8 mouse cellular contexts compared by ENCODE assay signal in the genomic region with DNA sequence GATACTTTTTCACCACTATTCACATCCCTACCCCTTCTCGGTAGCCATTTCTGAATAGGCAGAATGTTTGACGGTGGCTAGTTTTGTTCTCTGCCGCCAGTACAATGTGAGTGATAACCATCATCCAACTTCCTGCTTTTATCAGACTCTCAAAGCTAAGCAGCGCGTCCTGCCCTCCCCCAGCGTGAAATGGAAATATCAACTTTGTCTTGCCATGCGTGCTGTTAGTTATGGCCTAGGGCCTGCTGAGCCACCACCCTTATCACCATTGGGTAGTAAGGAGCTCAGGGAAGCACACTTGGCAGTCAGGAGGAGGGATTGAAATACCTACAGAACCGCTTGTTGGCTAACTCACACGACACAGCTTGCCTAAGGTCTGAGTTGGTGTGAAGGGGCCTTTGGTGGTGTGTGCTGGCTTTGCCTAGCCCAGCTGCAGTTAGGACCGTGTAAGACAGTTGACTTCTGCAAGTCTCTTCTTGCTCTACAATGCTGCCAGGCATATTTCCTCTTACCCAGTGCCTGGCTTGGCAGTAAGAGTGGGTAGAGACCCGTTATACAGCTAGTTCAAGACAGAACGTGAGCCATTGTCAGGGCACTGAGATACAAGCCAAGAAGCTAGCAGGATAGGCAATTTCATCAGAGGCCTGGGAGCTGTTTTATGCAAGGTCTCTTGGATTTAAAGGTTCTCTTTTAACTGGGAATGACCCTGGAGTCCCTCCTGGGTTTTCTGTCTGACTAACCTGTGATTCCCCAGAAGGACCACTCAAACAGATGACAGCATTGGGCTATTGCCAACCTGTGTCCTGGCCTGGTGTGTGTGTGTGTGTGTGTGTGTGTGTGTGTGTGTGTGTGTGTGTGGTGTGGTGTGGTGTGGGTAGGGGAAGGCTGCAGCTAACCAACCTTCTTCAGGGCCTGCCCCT. TPM values are rescaled to one million over a fixed set of nuclear protein-coding genes. Genes with fewer than 3 reads are reported as not detected.
A peak's percentile ranks its signal among the peaks of the same experiment; 100 is the strongest.
DNase-seq lines count a peak whose midpoint lies in the region; ATAC-seq and TF ChIP-seq lines count a peak whose summit lies in the region.

No protein-coding gene starts in this region.

- H3K9me3 ChIP-seq in hindbrain, postnatal 0 days (ENCODE audit: low read length), result no peaks in the 10 kb centered on the region

- peak overlapping the region; percentile 87 for H3K4me3 ChIP-seq in hindbrain, postnatal 0 days (ENCODE audit: low read length)

- H3K27me3 ChIP-seq in hindbrain, postnatal 0 days (ENCODE audit: insufficient read depth, low read length), result no peaks in the 10 kb centered on the region

- peak overlapping the region; percentile 46 for H3K9ac ChIP-seq in hindbrain, postnatal 0 days (replicated peaks; ENCODE audit: low read length)

- peak; percentile 60 for DNase-seq in adrenal gland, adult 2 months
- no peak for DNase-seq in adrenal gland, postnatal 36 days
- peak; percentile 49 for DNase-seq in urinary bladder, postnatal 14 days (ENCODE audit: low spot score)
- no peak for DNase-seq in urinary bladder, postnatal 10 days (ENCODE audit: low spot score)
- DNase-seq in hindbrain, postnatal 0 days (ENCODE audit: low spot score), result peak; percentile 42
- DNase-seq in frontal cortex, postnatal 36 days (ENCODE audit: low spot score in 2 of 2), result no peak
- no peak for DNase-seq in kidney, postnatal 25 days

- peak overlapping the region; percentile 86 for H3K27ac ChIP-seq in hindbrain, postnatal 0 days

- WGBS in hindbrain, postnatal 0 days, result 39% methylated on average over 12 of the region's 12 CpGs

- H3K4me1 ChIP-seq in hindbrain, postnatal 0 days (ENCODE audit: insufficient read depth, low read length), result peaks cover 60% of the 10 kb centered on the region

- H3K36me3 ChIP-seq in hindbrain, postnatal 0 days (ENCODE audit: insufficient read depth, low read length), result no peaks in the 10 kb centered on the region

- TF ChIP-seq CTCF in hindbrain, postnatal 0 days (IDR thresholded peaks at IDR 0.05; ENCODE audit: low read depth), result no peak

- ATAC-seq in hindbrain, postnatal 0 days, result no peak
- peak; percentile 53 for ATAC-seq in megakaryocyte-erythroid progenitor cell, adult 5-6 weeks (replicated peaks; ENCODE audit: low FRiP score, low TSS enrichment, poor library complexity, severe bottlenecking)

- peak overlapping the region; percentile 91 for H3K4me2 ChIP-seq in hindbrain, postnatal 0 days (ENCODE audit: low read depth, low read length)

RNA-seq across cellular contexts. Expression of a gene that starts 3.0 kb away (rescaled TPM):
- 100 to 1,000 TPM; 549 to 588 TPM for total RNA-seq in adrenal gland, adult 2 months (2021)
- polyA plus RNA-seq in adrenal gland, adult 2 months (2012; rRNA removed), result 777 and 999 TPM in 2 replicates
- total RNA-seq in adrenal gland, postnatal 36 days (2021), result 100 to 1,000 TPM; 508 to 581 TPM
- total RNA-seq in hindbrain, postnatal 0 days (2014; rRNA removed), result 329 and 336 TPM in 2 replicates
- 244 and 253 TPM in 2 replicates for polyA plus RNA-seq in hindbrain, postnatal 0 days (2015; fragmentation: Nextera tagmentation; extraction: Ambion mirVana)
- total RNA-seq in megakaryocyte-erythroid progenitor cell, adult 5-6 weeks (2014; fragmentation: Nextera tagmentation), result 10.8 and 12.3 TPM in 2 replicates
- 17.6 and 23.6 TPM in 2 replicates for total RNA-seq in megakaryocyte-erythroid progenitor cell, adult 5-6 weeks (2017)

RNA-seq across cellular contexts. Expression of a gene that starts 31.2 kb away (rescaled TPM):
- under 1 TPM in 1 of 2 experiments, not detected in 1; 0.24 TPM for total RNA-seq in adrenal gland, adult 2 months (2021)
- 0.10 TPM in 1 of 2 replicates, not detected in the other for polyA plus RNA-seq in adrenal gland, adult 2 months (2012; rRNA removed)
- not detected for total RNA-seq in adrenal gland, postnatal 36 days (2021)
- total RNA-seq in hindbrain, postnatal 0 days (2014; rRNA removed), result 11.8 and 18.8 TPM in 2 replicates
- polyA plus RNA-seq in hindbrain, postnatal 0 days (2015; fragmentation: Nextera tagmentation; extraction: Ambion mirVana), result 12.3 and 13.9 TPM in 2 replicates
- not detected in 2 replicates for total RNA-seq in megakaryocyte-erythroid progenitor cell, adult 5-6 weeks (2014; fragmentation: Nextera tagmentation)
- total RNA-seq in megakaryocyte-erythroid progenitor cell, adult 5-6 weeks (2017), result not detected in 2 replicates

Comparison
In these comparisons a context has a peak if more than half of its experiments do, and no peak if none do; other contexts are left out.
1. DNase-seq: peak in adrenal gland, adult 2 months (single experiment), urinary bladder, postnatal 14 days (single experiment) and hindbrain, postnatal 0 days (single experiment); none in adrenal gland, postnatal 36 days (0 of 2), urinary bladder, postnatal 10 days (single experiment), frontal cortex, postnatal 36 days (0 of 2) and kidney, postnatal 25 days (0 of 2).
2. RNA of a gene that starts 3.0 kb away (total RNA-seq): 549 to 588 TPM in adrenal gland, adult 2 months, 508 to 581 TPM in adrenal gland, postnatal 36 days and 329 to 336 TPM in hindbrain, postnatal 0 days; 10.8 to 23.6 TPM in megakaryocyte-erythroid progenitor cell, adult 5-6 weeks; every median in the first group is over 10 times any median in the second.
3. RNA of a gene that starts 31.2 kb away (total RNA-seq): 11.8 to 18.8 TPM in hindbrain, postnatal 0 days; 0.24 TPM in adrenal gland, adult 2 months, not detected in adrenal gland, postnatal 36 days and not detected in megakaryocyte-erythroid progenitor cell, adult 5-6 weeks; every median in the first group is over 10 times any median in the second.